Mouse (Mus musculus): ENCODE measurements around the gene Cldn3. TPM values are rescaled to one million over a fixed set of nuclear protein-coding genes. Genes with fewer than 3 reads are reported as not detected.

Gene Cldn3
- polyA plus RNA-seq, 1 experiment from 2014 or later, result 4.7 TPM

DNA sequence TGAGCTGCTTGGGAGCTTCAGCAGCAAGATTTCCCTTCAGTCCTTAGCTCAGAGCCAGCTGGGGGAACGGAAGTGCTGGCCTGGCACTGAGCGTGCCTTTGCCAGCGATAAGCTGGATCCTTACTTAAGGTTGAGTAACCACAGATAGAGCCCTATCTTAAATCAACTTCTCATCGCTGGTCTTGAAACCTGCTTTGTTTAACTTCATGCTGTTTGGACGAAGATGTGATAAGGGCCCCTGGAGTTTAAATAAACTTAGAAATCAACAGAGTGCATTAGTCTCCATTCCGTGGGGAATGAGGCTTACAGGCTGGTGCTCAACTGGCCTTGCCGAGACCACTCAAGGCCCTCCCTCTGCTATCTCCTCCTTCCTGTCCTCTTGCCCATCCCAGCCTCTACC lies 11.7 kb upstream of the Cldn3 start:
- ATAC-seq (ENCODE audit: low read depth), result peak; percentile 63
- Histone ChIP-seq H3K27me3 (ENCODE audit: control insufficient read depth, insufficient read depth, low read depth, low read length) (no peaks in the 10 kb centered on the region), H3K4me2 (ENCODE audit: low read depth, low read length) (peak overlapping the region; percentile 26; the same call in 1 of the 2 replicates), H3K36me3 (ENCODE audit: control insufficient read depth, insufficient read depth) (no peaks in the 10 kb centered on the region), H3K4me1 (ENCODE audit: control insufficient read depth, low read depth, low read length) (peaks cover 32% of the 10 kb centered on the region), H3K9ac (ENCODE audit: low read depth, low read length) (no peak overlapping the region), H3K4me3 (ENCODE audit: low read depth, low read length) (no peak overlapping the region), H3K9me3 (replicated peaks; ENCODE audit: control insufficient read depth, low read length) (no peaks in the 10 kb centered on the region), H3K27ac (ENCODE audit: low read length) (no peak overlapping the region)
- WGBS (ENCODE audit: insufficient replicate concordance), result 8% methylated on average over 7 of the region's 7 CpGs

- H3K4me2 ChIP-seq (ENCODE audit: low read depth, low read length), result no peak overlapping the region; the same call in 1 of the 2 replicates
- 9% methylated on average over 2 of the region's 2 CpGs for WGBS (ENCODE audit: insufficient replicate concordance)
Observed at GRCm38 (mm10) chr5:134974921-134975320, 11.1 kb upstream of the Cldn3 start.

DNA sequence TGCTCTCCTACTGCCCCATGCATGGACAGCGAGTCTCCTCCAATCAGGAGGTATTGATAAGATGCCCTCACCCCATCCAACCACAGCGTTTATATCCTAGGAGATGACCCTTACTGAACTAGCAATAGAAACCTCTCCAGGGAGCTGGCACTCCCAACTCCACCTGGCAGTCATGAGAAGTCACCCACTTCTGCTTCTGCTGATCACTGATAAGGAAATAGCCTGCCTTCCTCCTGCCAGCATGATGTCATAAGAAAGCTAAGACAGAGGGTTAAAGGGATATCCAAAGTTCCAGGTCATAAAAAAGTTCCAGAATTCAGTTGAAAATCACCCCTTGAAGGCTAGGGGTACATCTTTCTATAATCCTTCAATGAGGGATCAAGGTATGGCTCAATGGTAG lies 9.8 kb upstream of the Cldn3 start:
- Histone ChIP-seq H3K4me3 (ENCODE audit: low read depth, low read length) (no peak overlapping the region), H3K27me3 (ENCODE audit: control insufficient read depth, insufficient read depth, low read depth, low read length) (no peaks in the 10 kb centered on the region), H3K4me1 (ENCODE audit: control insufficient read depth, low read depth, low read length) (peaks cover 35% of the 10 kb centered on the region), H3K9ac (ENCODE audit: low read depth, low read length) (peak overlapping the region; percentile 37), H3K4me2 (ENCODE audit: low read depth, low read length) (peak overlapping the region; percentile 32; the same call in 1 of the 2 replicates), H3K9me3 (replicated peaks; ENCODE audit: control insufficient read depth, low read length) (no peaks in the 10 kb centered on the region), H3K27ac (ENCODE audit: low read length) (peak overlapping the region; percentile 59), H3K36me3 (ENCODE audit: control insufficient read depth, insufficient read depth) (no peaks in the 10 kb centered on the region)
- WGBS (ENCODE audit: insufficient replicate concordance), result 21% methylated on average over 2 of the region's 2 CpGs
- peak; percentile 77 for ATAC-seq (ENCODE audit: low read depth)

More at GRCm38 (mm10) chr5:134974921-134975320, 11.1 kb upstream of the Cldn3 start:
- Histone ChIP-seq H3K9ac (ENCODE audit: low read depth, low read length) (no peak overlapping the region), H3K4me3 (ENCODE audit: low read depth, low read length) (no peak overlapping the region), H3K27me3 (ENCODE audit: control insufficient read depth, insufficient read depth, low read depth, low read length) (no peaks in the 10 kb centered on the region), H3K9me3 (replicated peaks; ENCODE audit: control insufficient read depth, low read length) (no peaks in the 10 kb centered on the region), H3K4me1 (ENCODE audit: control insufficient read depth, low read depth, low read length) (peaks cover 32% of the 10 kb centered on the region), H3K27ac (ENCODE audit: low read length) (no peak overlapping the region), H3K36me3 (ENCODE audit: control insufficient read depth, insufficient read depth) (no peaks in the 10 kb centered on the region)
- ATAC-seq (ENCODE audit: low read depth), result no peak

GRCm38 (mm10) chr5:134976577-134977250 lies 9.3 kb upstream of the Cldn3 start:
- no peak overlapping the region for H3K4me3 ChIP-seq (ENCODE audit: low read depth, low read length)
- H3K4me1 ChIP-seq (ENCODE audit: control insufficient read depth, low read depth, low read length), result peaks cover 35% of the 10 kb centered on the region
- 37% methylated on average over 14 of the region's 14 CpGs for WGBS (ENCODE audit: insufficient replicate concordance)
- H3K4me2 ChIP-seq (ENCODE audit: low read depth, low read length), result peak overlapping the region; percentile 32; the same call in 1 of the 2 replicates
- no peaks in the 10 kb centered on the region for H3K9me3 ChIP-seq (replicated peaks; ENCODE audit: control insufficient read depth, low read length)
- no peaks in the 10 kb centered on the region for H3K27me3 ChIP-seq (ENCODE audit: control insufficient read depth, insufficient read depth, low read depth, low read length)
- ATAC-seq (ENCODE audit: low read depth), result peak; percentile 36
- peak overlapping the region; percentile 37 for H3K9ac ChIP-seq (ENCODE audit: low read depth, low read length)
- peak overlapping the region; percentile 59 for H3K27ac ChIP-seq (ENCODE audit: low read length)
- H3K36me3 ChIP-seq (ENCODE audit: control insufficient read depth, insufficient read depth), result no peaks in the 10 kb centered on the region

- no peak for ATAC-seq (ENCODE audit: low read depth)
- Histone ChIP-seq H3K4me2 (ENCODE audit: low read depth, low read length) (no peak overlapping the region), H3K27me3 (ENCODE audit: control insufficient read depth, insufficient read depth, low read depth, low read length) (no peaks in the 10 kb centered on the region), H3K9ac (ENCODE audit: low read depth, low read length) (no peak overlapping the region), H3K9me3 (replicated peaks; ENCODE audit: control insufficient read depth, low read length) (no peaks in the 10 kb centered on the region), H3K4me3 (ENCODE audit: low read depth, low read length) (no peak overlapping the region), H3K4me1 (ENCODE audit: control insufficient read depth, low read depth, low read length) (peaks cover 35% of the 10 kb centered on the region), H3K36me3 (ENCODE audit: control insufficient read depth, insufficient read depth) (no peaks in the 10 kb centered on the region), H3K27ac (ENCODE audit: low read length) (no peak overlapping the region)
- 31% methylated on average over 4 of the region's 4 CpGs for WGBS (ENCODE audit: insufficient replicate concordance)
Observed at GRCm38 (mm10) chr5:134977837-134978236, 8.2 kb upstream of the Cldn3 start.

- H3K4me3 ChIP-seq (ENCODE audit: low read depth, low read length), result no peak overlapping the region
- 33% methylated on average over 10 of the region's 10 CpGs for WGBS (ENCODE audit: insufficient replicate concordance)
- H3K4me2 ChIP-seq (ENCODE audit: low read depth, low read length), result peak overlapping the region; percentile 10; the same call in 1 of the 2 replicates
- peaks cover 16% of the 10 kb centered on the region for H3K4me1 ChIP-seq (ENCODE audit: control insufficient read depth, low read depth, low read length)
- peak; percentile 39 for ATAC-seq (ENCODE audit: low read depth)
- no peaks in the 10 kb centered on the region for H3K36me3 ChIP-seq (ENCODE audit: control insufficient read depth, insufficient read depth)
- H3K9me3 ChIP-seq (replicated peaks; ENCODE audit: control insufficient read depth, low read length), result no peaks in the 10 kb centered on the region
- H3K27me3 ChIP-seq (ENCODE audit: control insufficient read depth, insufficient read depth, low read depth, low read length), result peaks cover 25% of the 10 kb centered on the region
- no peak overlapping the region for H3K27ac ChIP-seq (ENCODE audit: low read length)
- H3K9ac ChIP-seq (ENCODE audit: low read depth, low read length), result no peak overlapping the region
Observed at GRCm38 (mm10) chr5:134981149-134981548, 4.9 kb upstream of the Cldn3 start.

DNA sequence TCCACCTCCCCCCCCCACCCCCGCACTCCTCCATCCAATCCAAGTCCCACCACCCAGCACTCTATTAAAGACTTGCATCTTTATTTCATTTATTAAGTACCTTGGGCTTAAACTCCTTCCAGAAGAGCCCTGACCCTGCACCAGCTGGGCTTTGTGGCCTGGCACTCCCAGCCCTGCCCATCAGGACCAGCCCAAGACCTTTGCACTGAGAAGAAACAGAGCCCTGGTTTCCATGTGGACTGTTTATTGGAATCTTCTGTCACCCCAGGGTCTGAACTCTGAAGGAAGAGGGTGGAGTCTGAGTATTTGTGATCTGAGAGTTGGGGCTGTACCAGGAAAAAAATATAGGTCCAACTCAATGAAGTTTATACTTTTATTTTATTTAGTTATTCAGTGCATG lies 2.9 kb upstream of the Cldn3 start:
- Histone ChIP-seq H3K4me2 (ENCODE audit: low read depth, low read length) (no peak overlapping the region), H3K4me1 (ENCODE audit: control insufficient read depth, low read depth, low read length) (peaks cover 7% of the 10 kb centered on the region), H3K4me3 (ENCODE audit: low read depth, low read length) (no peak overlapping the region), H3K9ac (ENCODE audit: low read depth, low read length) (no peak overlapping the region), H3K36me3 (ENCODE audit: control insufficient read depth, insufficient read depth) (no peaks in the 10 kb centered on the region), H3K27ac (ENCODE audit: low read length) (no peak overlapping the region), H3K9me3 (replicated peaks; ENCODE audit: control insufficient read depth, low read length) (no peaks in the 10 kb centered on the region), H3K27me3 (ENCODE audit: control insufficient read depth, insufficient read depth, low read depth, low read length) (peaks cover 45% of the 10 kb centered on the region)
- ATAC-seq (ENCODE audit: low read depth), result no peak
- WGBS (ENCODE audit: insufficient replicate concordance), result 71% methylated on average over 1 of the region's 1 CpGs

DNA sequence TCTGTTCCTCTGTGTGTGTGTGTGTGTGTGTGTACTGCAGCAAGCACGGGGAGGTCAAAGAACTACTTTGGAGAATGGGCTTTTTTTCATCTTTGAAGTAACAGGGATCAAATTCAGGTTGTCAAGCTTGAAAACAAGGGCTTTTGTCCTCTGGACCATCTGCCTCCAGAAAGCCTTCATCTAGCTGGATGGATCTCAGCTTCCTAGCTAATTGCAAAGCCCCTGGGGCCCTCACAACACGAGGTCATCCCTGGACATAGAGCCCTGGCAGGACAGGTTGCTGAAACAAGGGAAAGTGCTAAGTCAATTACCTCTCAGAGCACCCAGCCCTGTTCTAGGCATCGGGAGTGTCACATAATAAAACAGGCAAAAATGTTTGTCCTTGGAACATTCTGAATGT lies 2.2 kb upstream of the Cldn3 start:
- H3K4me1 ChIP-seq (ENCODE audit: control insufficient read depth, low read depth, low read length), result peaks cover 7% of the 10 kb centered on the region
- no peak overlapping the region for H3K27ac ChIP-seq (ENCODE audit: low read length)
- H3K4me3 ChIP-seq (ENCODE audit: low read depth, low read length), result no peak overlapping the region
- no peaks in the 10 kb centered on the region for H3K36me3 ChIP-seq (ENCODE audit: control insufficient read depth, insufficient read depth)
- no peak for ATAC-seq (ENCODE audit: low read depth)
- WGBS (ENCODE audit: insufficient replicate concordance), result 33% methylated on average over 3 of the region's 3 CpGs
- H3K9me3 ChIP-seq (replicated peaks; ENCODE audit: control insufficient read depth, low read length), result no peaks in the 10 kb centered on the region
- H3K4me2 ChIP-seq (ENCODE audit: low read depth, low read length), result no peak overlapping the region
- peaks cover 49% of the 10 kb centered on the region for H3K27me3 ChIP-seq (ENCODE audit: control insufficient read depth, insufficient read depth, low read depth, low read length)
- no peak overlapping the region for H3K9ac ChIP-seq (ENCODE audit: low read depth, low read length)
